Mouse (Mus musculus): Measurements from ENCODE around the gene Cngb1.

DNA sequence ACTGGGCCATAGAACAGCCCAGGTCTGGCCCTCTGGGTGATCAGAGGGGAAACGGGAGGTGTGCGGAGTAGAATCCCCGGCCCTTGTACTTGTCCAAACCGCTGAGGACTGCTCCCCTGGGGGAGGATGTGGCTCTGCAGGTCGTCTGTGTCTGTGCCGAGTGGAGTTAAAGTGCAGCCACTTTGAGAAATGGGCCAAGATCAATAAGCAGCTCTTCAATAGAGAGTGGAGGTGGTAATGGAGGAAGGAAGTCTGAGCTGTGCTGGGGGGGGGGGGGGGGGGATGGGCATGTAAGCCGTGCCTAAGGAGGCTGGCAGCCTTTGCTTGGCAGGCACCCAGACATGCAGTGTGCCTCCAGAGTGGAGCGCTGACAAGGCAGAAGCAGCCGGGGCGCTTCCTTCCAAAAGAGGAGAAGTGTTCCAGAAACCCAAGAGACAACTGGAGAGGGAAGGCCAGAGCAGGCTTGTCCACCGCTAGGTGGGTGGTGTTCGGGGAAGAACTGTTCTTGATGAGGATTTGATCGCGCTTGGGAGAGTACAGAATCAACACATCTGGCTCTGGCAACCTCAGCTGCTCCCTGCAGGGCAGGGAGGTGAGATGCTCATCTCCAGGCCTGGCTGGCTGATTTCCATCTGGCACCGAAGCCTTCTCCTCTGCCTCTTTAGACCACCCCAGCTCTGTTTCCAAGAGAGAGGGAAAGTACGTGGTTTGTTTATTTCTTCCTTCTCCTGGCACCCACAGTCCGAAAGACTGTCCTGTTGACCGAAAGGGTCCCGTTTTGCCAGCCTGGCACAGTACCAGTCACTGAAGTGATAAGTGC, 42.6 kb upstream of the Cngb1 start:
- no peak for TF ChIP-seq CTCF (IDR thresholded peaks at IDR 0.05; ENCODE audit: low read depth, low read length)
- TF ChIP-seq EP300 (IDR thresholded peaks at IDR 0.05; ENCODE audit: insufficient read depth, low read depth, low read length) = no peak
- TF ChIP-seq POLR2A (IDR thresholded peaks at IDR 0.05; ENCODE audit: insufficient read depth, low read length) = no peak

Measured in ES-Bruce4 (cell line).